Mouse (Mus musculus) thymus, postnatal 4 days (tissue): ENCODE measurements at regions not wholly inside any gene's neighbourhood (a gene's known extent, or its start where the extent isn't known, plus 50 kb on each side); places are given as distances from the start of the nearest gene placed in this dataset.

Experiments
- DNase-seq: peaks from one replicate; pipeline ENCODE4 v3.0.0; 2021

DNA sequence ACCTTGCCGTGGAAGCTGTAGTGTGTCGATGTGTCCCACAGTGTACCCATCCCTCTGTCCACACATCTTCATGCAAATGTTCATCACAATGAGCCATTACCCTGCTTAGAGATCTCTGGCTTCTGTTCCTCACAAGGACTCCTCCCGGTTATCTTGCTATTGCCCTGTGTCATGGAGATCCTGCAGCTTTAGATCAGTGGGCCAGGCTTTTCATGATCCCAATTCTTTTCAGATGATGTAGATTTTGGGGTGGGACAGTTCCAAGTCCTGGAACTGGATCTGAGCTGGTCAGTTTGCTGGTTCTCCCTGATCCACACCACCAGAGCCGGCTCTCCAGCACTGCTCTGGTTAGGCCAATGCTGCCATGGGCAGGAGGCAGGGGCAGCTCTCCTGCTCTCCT lies 161.2 kb downstream of the Tfap2c start:
- no peak for DNase-seq

GRCm38 (mm10) chr2:172726701-172727100 lies 177.3 kb downstream of the Tfap2c start:
- DNase-seq, result no peak

DNA sequence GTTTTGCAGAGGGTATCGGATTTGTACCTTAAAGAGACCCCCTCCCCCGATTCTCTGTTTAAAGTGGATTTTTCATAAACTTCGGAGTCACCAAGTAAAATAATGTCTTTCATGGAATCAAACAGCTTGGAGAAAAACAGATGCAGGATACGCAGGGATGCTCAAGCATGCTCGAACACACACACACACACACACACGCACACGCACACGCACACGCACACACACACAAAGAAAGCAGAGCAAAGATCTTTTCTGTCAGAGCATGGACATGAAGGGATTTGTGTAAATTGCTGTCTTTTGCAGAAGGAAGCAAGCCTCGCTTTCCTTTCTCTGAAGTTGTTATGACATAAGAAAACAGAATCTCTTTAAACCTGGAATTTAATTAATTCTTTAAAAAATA lies 178.2 kb downstream of the Tfap2c start:
- DNase-seq, result no peak

DNA sequence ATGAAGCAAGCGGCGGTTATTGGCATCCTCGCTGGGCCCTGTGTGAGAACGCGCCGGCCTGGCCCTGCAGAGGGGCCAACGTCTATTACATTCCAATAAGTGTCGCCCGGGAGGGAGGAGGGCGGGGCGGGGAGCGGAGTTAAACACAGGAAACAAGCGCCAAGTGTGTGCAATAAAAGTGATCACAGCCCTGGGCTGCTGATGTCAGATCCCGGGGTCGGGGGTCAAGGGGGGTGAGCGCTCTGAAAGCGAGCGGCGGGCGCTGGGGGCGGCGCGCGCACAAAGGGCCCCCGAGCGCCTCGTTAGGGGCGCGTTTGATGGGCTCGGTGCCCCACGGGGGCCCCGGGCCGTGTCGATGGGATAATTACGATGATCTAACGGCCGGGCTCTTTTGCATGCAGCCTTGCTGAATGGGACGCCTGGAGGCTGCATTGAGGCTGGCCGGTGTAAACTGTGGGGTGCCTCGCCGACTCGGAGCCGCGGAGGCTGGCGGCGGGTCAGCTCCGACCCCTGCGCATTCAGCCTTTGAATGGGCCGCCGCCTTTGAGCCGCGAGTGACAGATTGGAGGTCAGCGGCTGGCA lies 178.9 kb downstream of the Tfap2c start:
- DNase-seq, result peak; percentile 34

DNA sequence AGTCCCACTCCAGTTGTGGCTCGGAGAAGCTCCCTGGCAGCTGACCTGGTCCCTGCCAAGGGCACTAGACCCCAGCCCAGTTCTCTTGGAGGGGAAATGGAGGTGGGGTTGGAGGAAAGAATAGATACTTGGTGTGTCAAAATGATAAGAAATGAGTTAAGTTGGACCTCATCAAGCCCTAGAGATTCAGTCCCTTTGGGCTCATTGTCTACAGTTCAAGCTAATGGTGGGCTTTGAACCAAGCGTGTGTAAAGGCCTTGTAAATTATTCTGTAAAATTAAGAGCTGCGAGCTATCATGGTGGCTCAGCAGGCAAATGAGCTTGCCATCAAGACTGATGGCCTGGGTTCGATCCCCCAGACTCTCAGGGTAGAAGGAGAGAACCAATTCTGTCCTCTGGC lies 179.8 kb downstream of the Tfap2c start:
- no peak for DNase-seq

GRCm38 (mm10) chr2:172729741-172730140 lies 180.3 kb downstream of the Tfap2c start:
- DNase-seq, result no peak

GRCm38 (mm10) chr2:172731408-172731807 lies 182.0 kb downstream of the Tfap2c start:
- DNase-seq, result no peak

GRCm38 (mm10) chr2:172732453-172733210 lies 183.2 kb downstream of the Tfap2c start:
- DNase-seq, result no peak

DNA sequence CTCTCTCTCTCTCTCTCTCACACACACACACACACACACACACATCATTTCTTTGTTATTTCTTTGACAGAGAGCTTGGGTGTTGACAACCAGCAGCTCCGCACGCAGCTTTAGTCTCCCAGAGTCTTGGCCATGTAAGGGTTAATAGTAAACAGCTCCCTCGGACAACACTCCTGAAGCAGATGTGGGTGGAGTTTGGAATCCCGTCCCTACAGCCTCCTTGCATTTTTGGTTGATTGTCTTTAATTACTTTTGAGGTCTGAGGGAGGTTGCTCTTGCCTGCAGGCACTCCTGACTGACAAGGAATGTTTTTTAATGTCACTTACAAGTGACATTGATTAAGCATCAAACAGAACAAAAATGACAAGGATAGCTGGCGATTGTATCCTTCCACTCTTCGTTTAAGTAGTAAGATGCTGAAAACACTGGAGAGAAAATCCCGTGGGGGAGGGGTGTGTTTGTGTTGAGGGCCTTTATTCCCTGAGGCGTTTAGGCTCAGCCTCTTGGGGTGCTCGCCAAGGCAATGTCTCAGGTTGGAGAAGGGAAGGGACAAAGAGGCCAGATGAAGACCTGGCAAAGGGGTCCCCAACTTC lies 184.1 kb downstream of the Tfap2c start:
- DNase-seq, result no peak

DNA sequence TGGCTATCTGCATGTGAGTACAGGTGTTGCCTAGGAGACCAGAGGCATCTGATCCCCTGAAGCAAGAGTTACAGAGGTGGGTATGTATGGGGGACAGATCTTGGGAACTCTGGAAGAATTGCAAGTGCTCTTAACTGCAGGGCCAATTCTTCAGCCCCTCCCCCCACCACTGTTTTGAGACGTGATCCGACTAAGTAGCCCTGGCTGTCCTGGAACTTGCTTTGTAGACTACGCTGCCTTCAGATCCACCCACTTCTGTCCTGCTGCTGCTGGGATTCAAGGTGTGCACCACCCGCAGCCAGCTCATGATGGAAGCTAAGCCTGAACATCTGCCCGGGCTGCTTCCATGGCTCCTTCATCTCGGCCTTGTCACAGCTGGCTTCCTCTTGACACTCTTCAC lies 186.2 kb downstream of the Tfap2c start:
- DNase-seq, result no peak

DNA sequence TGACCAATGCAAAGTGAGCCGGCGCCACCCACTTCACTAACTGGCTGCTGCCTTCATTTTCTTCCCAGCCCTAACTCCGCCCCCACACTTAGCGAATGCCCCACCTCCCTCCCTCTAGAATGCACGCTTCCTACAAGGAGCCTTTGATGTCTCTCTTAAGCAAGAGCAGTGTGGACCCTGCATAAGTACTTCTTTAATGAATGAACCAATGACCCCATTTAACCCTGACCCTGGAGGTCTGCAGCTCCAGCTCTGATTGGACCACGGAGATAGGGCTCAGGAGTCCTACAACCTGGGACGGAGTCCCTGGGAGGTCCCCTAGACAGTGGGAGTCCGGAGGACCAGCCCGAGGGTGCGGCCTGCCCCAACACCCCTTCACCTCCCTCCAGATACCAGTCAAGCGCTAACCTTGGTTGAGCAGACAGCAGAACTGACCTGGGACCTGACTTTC lies 189.7 kb downstream of the Tfap2c start:
- peak; percentile 52 for DNase-seq

GRCm38 (mm10) chr2:172739529-172739928 lies 190.1 kb downstream of the Tfap2c start:
- peak; percentile 18 for DNase-seq

- DNase-seq, result no peak
Measured at GRCm38 (mm10) chr2:172751364-172751763, 188.8 kb downstream of the Bmp7 start.

DNA sequence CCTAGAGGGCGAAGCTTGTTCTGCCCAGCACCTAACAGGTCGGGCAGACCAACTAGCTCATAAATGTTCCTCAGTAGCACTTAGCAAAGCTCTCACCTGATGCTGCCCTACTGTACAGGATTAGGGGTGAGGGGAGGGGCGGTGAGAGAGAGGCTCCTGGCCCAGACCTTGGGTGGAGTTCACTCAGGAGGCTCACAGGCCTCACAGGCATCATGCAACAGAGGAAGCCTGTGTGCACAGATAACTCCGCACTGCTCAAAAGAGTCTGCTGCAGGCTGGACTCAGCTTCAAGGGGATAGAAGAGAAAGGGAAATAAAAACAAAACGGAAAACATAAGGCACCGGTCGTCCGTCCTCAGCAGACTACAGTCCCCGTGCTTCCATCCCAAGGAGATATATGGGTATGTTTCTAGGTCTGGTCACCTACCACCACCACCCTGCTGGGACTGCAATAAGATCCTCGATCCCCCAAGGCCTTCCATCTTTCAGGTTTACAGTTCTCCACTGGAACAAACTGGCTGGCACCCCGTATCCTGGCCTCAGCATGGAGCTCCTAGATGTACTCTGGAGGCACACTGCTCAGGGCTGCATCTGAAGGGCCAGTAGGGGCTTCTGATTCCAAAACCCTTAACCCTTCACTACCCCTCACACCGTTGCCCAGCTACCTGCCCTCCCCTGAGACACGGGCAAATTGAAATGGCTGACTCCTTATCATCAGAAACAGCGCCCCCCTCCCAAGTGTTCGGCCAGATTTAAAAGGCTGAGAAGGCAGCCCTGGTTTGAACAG lies 184.2 kb downstream of the Bmp7 start:
- DNase-seq, result no peak

GRCm38 (mm10) chr2:172756472-172756860 lies 183.7 kb downstream of the Bmp7 start:
- DNase-seq, result no peak

DNA sequence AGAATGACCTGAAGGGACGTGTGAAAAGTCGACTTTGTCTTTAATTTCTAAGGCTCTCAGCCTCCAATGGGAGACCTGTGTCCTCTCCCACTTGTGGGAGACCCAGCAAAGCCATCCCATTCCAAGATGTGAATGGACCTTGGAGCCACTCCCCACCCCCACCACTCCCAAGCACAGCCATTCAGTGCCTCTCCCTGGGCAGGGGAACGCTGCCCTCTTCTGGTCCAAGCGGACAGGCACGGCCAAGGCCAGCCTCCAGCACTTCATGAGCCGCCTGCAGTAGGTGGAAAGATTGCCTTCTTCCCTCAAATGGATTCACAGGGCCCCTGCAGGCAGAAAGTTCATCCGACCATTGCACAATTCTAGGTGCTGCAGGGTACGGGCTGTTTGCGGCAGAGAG lies 181.6 kb downstream of the Bmp7 start:
- peak; percentile 33 for DNase-seq

- DNase-seq, result no peak
Measured at GRCm38 (mm10) chr2:172765260-172765659, 174.9 kb downstream of the Bmp7 start.

DNA sequence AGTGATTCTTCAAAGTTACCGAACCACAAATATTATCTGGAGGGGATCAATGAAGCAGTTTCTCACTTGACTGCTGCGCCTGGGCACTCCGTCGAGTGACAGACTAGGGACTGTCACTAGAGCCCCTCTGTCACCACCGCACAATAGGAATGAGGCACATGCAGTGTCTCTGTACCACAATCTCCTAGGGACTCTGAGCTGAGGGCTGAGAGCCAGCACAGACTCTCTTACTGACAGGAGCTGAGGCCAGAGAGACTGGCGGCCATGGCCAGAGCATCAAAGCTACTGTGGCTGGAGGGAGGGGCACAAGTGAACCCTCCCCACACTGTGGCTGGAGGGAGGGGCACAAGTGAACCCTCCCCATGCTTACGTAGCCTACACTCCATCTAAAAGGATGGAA lies 173.7 kb downstream of the Bmp7 start:
- no peak for DNase-seq

DNA sequence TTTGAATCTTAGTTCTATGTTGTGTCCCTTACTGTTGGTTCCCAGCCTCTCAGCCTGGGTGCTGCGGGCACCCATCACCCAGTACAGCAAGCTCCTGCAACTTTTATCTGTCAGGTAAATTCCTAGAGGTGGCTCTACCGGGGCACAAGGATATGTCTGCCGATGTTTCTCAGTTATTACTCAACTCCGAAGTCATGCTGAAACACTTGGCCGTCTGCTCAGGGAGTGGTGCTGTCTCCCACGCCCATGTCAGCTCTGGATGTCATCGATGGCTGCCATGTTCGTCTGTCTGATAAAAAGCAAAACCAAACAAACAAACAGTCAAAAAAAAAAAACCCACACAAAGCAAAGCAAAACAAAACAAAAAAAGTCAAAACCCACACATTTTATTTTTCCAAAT lies 171.4 kb downstream of the Bmp7 start:
- no peak for DNase-seq

DNA sequence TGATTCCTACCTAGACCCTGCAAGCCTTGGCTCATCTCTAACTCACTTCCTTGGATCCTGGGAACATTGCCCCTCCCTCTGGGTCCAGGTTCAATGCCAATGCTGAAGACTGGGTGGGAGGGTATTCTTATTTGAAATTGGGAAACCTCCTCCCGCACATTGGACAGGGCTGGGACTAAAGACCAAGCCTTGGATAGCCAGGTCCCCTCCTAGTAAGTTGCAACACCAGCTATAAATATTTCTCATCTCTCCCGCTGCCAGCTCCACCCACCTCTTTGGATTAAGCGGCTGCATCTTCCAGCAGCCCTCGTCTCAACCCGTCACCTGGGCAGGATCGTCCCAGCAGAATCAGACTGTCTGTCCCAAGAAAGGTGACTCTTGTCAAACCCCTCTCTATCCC lies 170.1 kb downstream of the Bmp7 start:
- DNase-seq, result no peak

DNA sequence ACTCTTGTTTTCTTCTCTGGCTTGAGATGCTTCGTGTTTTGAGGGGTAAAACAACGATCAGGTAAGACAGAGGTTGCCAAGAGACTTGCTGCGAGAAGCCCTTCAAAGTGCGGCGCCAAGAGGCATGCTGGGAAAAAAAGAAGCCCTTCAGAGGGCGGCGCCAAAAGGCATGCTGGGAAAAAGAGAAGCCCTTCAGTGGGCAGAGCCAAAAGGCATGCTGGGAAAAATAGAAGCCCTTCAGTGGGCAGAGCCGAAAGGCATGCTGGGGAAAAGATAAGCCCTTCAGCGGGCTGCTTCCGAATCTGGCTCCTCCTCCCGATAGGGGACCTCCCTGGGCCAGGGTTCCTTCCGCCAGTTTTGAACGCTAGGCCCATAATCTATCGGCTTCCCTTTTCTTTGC lies 169.5 kb downstream of the Bmp7 start:
- DNase-seq, result no peak

DNA sequence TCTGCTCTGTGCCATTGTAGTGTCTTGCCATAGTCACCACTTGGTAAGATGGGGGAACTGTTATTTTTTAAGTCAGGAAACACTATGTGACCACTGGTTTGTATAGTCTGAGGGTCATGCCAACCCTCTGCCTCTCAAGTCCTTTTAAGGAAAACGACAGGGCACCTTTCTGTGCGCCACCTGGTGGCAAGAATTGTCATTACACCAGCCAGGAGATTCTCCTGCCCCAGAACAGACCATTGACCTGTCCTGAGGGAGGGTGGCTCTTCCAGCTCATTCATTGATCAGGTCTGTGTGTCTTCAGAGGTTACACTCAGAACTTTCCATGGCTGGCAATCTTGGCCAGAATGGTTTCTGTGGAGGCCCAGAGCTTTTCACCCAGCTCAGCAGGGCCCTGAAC lies 166.9 kb downstream of the Bmp7 start:
- DNase-seq, result peak; percentile 90

GRCm38 (mm10) chr2:172776485-172776884 lies 163.6 kb downstream of the Bmp7 start:
- DNase-seq, result peak; percentile 46

DNA sequence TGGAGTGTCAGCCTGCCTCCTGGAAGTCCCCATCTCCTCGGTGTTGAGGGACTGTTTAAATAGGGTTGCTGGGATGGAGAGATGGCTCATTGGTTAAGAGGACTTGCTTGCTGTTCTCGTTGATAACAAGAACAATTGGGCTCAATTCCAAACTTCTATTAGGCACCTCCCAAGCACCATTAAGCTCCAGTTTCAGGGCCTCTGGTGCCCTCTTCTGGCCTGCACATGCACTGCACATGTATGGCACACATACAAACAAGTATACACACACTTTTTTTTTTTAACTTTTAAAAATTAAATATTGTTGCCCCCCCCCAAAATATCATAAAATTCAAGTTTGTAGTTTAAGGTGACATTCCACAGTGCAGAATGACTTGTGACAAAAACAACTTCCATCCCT lies 162.3 kb downstream of the Bmp7 start:
- DNase-seq, result no peak
